Mouse (Mus musculus): ENCODE data around the gene Lhfp.

Lhfp gene

GRCm38 (mm10) chr3:53043206-53043780, 2.0 kb downstream of the Lhfp start:
- DNase-seq = no peak

- peak; percentile 52 for DNase-seq
Observed at GRCm38 (mm10) chr3:53044238-53044637, 2.9 kb downstream of the Lhfp start.

GRCm38 (mm10) chr3:53044682-53045299, 3.5 kb downstream of the Lhfp start:
- DNase-seq = no peak

GRCm38 (mm10) chr3:53045697-53046096, 4.4 kb downstream of the Lhfp start:
- no peak for DNase-seq

GRCm38 (mm10) chr3:53046371-53046770, 5.0 kb downstream of the Lhfp start:
- peak; percentile 21 for DNase-seq

GRCm38 (mm10) chr3:53052385-53052784, 11.1 kb downstream of the Lhfp start:
- DNase-seq = no peak

- no peak for DNase-seq
Observed at GRCm38 (mm10) chr3:53056430-53056829, 15.1 kb downstream of the Lhfp start.

- DNase-seq = peak; percentile 24
Observed at GRCm38 (mm10) chr3:53059959-53060358, 18.6 kb downstream of the Lhfp start.

GRCm38 (mm10) chr3:53063423-53064147, 22.3 kb downstream of the Lhfp start:
- no peak for DNase-seq

- DNase-seq = no peak
Observed at GRCm38 (mm10) chr3:53065267-53066094, 24.2 kb downstream of the Lhfp start.

- peak; percentile 29 for DNase-seq
Observed at GRCm38 (mm10) chr3:53066095-53066372, 24.7 kb downstream of the Lhfp start.

- DNase-seq = no peak
Observed at GRCm38 (mm10) chr3:53068399-53068798, 27.1 kb downstream of the Lhfp start.

- no peak for DNase-seq
Observed at GRCm38 (mm10) chr3:53074264-53074663, 32.9 kb downstream of the Lhfp start.

GRCm38 (mm10) chr3:53074761-53075160, 33.4 kb downstream of the Lhfp start:
- DNase-seq = no peak

- DNase-seq = no peak
Observed at GRCm38 (mm10) chr3:53080286-53080685, 39.0 kb downstream of the Lhfp start.

GRCm38 (mm10) chr3:53080710-53081109, 39.4 kb downstream of the Lhfp start:
- no peak for DNase-seq

GRCm38 (mm10) chr3:53083717-53084116, 42.4 kb downstream of the Lhfp start:
- no peak for DNase-seq

- no peak for DNase-seq
Observed at GRCm38 (mm10) chr3:53084806-53085205, 43.5 kb downstream of the Lhfp start.

GRCm38 (mm10) chr3:53086481-53087155, 45.3 kb downstream of the Lhfp start:
- no peak for DNase-seq

- no peak for DNase-seq
Observed at GRCm38 (mm10) chr3:53087156-53087805, 46.0 kb downstream of the Lhfp start.

- no peak for DNase-seq
Observed at GRCm38 (mm10) chr3:53089921-53090320, 48.6 kb downstream of the Lhfp start.

- DNase-seq = no peak
Observed at GRCm38 (mm10) chr3:53100210-53100609, 58.9 kb downstream of the Lhfp start.

Data from kidney, postnatal 10 days (tissue).